8 mouse cellular contexts compared by ENCODE assay signal in genomic region chr12:51829290-51830076, GRCm38 (mm10). TPM values are rescaled to one million over a fixed set of nuclear protein-coding genes. Genes with fewer than 3 reads are reported as not detected.
DNase-seq lines count a peak whose midpoint lies in the region; ATAC-seq lines count a peak whose summit lies in the region.

Gene Hectd1, minus strand, starts transcription at chr12:51829536.

- DNase-seq in R1 (ENCODE audit: low read depth, low spot score), result peak; percentile 76
- peak; percentile 87 to 91 for DNase-seq in cerebellum, postnatal 25 days
- DNase-seq in frontal cortex, postnatal 36 days (ENCODE audit: low spot score in 2 of 2), result peak; percentile 81 to 86
- DNase-seq in hindbrain, embryonic 14.5 days (ENCODE audit: low spot score), result peak; percentile 81
- DNase-seq in layer of hippocampus, postnatal 36 days, result peak; percentile 86 to 89
- peak; percentile 85 for DNase-seq in lung, postnatal 25 days (ENCODE audit: low spot score)
- DNase-seq in retina, adult 2 months (ENCODE audit: low read depth, low spot score), result peak; percentile 65
- peak; percentile 91 for DNase-seq in thymus, postnatal 4 days

- ATAC-seq in hindbrain, embryonic 14.5 days (ENCODE audit: low FRiP score), result peak; percentile 94

- WGBS in hindbrain, embryonic 14.5 days, result under 1% methylated on average over 75 of the region's 114 CpGs

- no peaks in the 10 kb centered on the region for H3K9me3 ChIP-seq in hindbrain, embryonic 14.5 days (ENCODE audit: control insufficient read depth, low read length)

- peaks cover 18% of the 10 kb centered on the region for H3K4me1 ChIP-seq in hindbrain, embryonic 14.5 days (replicated peaks; ENCODE audit: control insufficient read depth, insufficient read depth, low read length)

- H3K27ac ChIP-seq in hindbrain, embryonic 14.5 days, result peak within 1 kb of the TSS; percentile 98

- H3K4me3 ChIP-seq in hindbrain, embryonic 14.5 days (replicated peaks; ENCODE audit: low read length), result peak within 1 kb of the TSS; percentile 95

- peak within 1 kb of the TSS; percentile 99 for H3K9ac ChIP-seq in hindbrain, embryonic 14.5 days

- H3K4me2 ChIP-seq in hindbrain, embryonic 14.5 days (replicated peaks), result peak within 1 kb of the TSS; percentile 78

- H3K36me3 ChIP-seq in hindbrain, embryonic 14.5 days (replicated peaks; ENCODE audit: control insufficient read depth, insufficient read depth), result peaks cover 7% of the 10 kb centered on the region

- H3K27me3 ChIP-seq in hindbrain, embryonic 14.5 days (ENCODE audit: control insufficient read depth, insufficient read depth, low read length), result no peaks in the 10 kb centered on the region

RNA-seq across cellular contexts. Expression of gene Hectd1, which starts in this region (rescaled TPM):
- 42.9 and 44.3 TPM in 2 replicates for polyA plus RNA-seq in hindbrain, embryonic 14.5 days (2014; fragmentation: Nextera tagmentation; extraction: Ambion mirVana)
- 10 to 100 TPM; 84.0 to 85.7 TPM for total RNA-seq in layer of hippocampus, postnatal 36 days (2021)

Comparison
In these comparisons a context has a peak if more than half of its experiments do, and no peak if none do; other contexts are left out.
1. Peak in every context shown above with its lines: DNase-seq, ATAC-seq, H3K4me3 ChIP-seq and H3K27ac ChIP-seq.